Mouse (Mus musculus): ENCODE measurements around the gene Ildr2. TPM values are rescaled to one million over a fixed set of nuclear protein-coding genes. Genes with fewer than 3 reads are reported as not detected.

Ildr2 gene
- polyA plus RNA-seq (2021; fragmentation: Nextera tagmentation): 6.5 and 7.0 TPM in 2 replicates
- long read RNA-seq, experiment 1, partial matches to known transcripts: 7 of 50 reads
- long read RNA-seq, experiment 1, other reads (novel, unspliced or antisense): 42 of 50 reads
- long read RNA-seq, experiment 2, partial matches to known transcripts: 2 of 55 reads
- long read RNA-seq, experiment 2, other reads (novel, unspliced or antisense): 51 of 55 reads

DNA sequence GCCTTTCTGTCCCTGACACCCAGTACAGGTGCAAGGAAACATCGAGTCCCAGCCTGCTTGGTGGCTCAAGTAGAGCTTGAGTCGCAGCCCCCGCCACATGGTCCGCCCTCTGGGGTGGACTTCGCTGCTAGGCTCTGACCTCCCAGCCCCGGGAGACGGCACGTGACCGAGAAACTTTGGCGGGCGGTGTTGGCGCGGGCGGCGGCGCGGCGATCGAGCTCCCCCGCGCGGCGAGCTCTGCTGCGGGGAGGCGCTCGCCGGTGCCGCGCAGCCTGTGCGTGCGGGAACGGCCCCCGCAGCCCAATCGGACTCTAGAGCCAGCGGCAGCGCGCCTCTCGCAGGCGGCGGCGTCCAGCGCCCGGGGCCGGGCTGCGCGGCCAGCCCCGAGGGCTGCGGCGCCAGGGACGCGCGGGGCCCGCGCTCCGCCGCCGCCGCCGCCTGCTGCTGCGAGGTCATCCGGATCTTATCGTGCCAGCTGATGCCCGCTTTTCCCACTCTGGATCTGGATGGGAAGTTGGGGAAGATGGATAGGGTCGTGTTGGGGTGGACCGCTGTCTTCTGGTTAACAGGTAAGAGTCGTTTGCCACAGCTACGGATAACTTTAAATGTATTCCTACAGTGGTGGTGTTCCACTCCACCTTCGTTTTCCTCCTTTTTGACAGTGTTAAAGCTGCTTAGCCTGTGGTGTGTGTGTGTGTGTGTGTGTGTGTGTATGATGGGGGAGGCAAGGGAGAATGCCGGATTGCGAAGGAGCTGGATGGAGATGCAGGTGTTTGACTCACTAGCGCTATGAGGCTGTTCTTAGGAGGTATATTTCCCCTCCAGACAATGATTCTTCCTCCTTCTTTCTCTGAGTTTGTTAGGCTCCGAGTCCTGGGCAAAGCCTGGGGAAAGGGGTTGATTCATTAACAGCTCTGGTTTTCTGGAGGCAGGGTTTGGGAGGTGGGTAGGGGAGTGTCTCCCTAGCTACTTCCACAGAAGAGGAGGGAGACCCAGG is at the start of gene Ildr2:
Gene Ildr2, plus strand, starts transcription at position 242 of the 997 bp plus-strand sequence.

DNA sequence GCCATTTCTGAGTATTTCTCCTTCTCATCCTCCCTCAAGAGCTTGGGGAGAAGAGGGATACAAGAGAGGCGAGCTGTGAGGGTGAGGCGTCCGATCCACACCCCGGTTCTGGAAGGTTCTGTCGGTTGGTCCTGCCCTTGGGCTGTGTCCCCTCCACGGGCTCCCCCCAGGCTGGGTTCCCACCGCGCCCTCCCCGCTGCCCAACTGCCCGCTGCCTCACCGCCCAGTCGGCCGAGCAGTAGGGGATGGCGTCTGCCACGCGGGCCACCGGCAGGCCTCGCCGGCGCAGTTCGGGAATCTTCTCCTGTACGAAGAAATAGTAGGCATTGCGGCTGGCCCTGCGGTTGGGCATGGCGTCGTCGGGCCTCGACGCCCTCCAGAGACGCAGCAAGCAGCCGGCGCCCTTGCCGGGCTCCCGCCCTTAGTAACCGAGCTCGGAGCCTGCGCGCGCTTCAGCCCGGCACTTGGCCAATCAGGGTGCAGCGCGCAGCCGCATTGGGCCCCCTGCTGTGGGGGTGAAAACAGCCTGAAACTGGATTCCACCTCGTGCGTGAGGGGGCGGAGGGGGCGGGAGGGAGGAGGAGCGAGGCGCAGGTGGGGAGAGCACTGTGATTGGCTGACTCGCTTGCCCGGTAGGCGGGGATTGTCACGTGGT is 15.5 kb upstream of the Ildr2 start, which contains the start of gene Mael:
Gene Mael, minus strand, starts transcription at position 433 of the 655 bp plus-strand sequence.

Other genes starting within 250 kb of the Ildr2 start
- gene Dusp27, start 126.2 kb upstream of the Ildr2 start, polyA plus RNA-seq (2021; fragmentation: Nextera tagmentation): 0.04 and 0.06 TPM in 2 replicates
- gene Gpa33, start 123.9 kb upstream of the Ildr2 start, polyA plus RNA-seq (2021; fragmentation: Nextera tagmentation): not detected in 2 replicates
- gene Mael, start 15.4 kb upstream of the Ildr2 start, polyA plus RNA-seq (2021; fragmentation: Nextera tagmentation): not detected in 2 replicates
- 46.4 and 46.8 TPM in 2 replicates for gene Tada1, start 125.0 kb downstream of the Ildr2 start, polyA plus RNA-seq (2021; fragmentation: Nextera tagmentation)
- gene Pogk, start 155.7 kb downstream of the Ildr2 start, polyA plus RNA-seq (2021; fragmentation: Nextera tagmentation): 5.7 and 7.0 TPM in 2 replicates
- gene Gm4846, start 243.4 kb downstream of the Ildr2 start, polyA plus RNA-seq (2021; fragmentation: Nextera tagmentation): not detected in 2 replicates